Mouse (Mus musculus) bone marrow, adult 2 months (tissue): ENCODE data around the gene I0C0044D17Rik. TPM values are rescaled to one million over a fixed set of nuclear protein-coding genes. Genes with fewer than 3 reads are reported as not detected.

ENCODE experiments used
- H3K27ac ChIP-seq: fragments of 200-500 bp; 2 replicates; pipeline ENCODE4 v1.5.1; 2012; ENCODE audit warnings: low read depth, mild to moderate bottlenecking, control low read depth, inconsistent platforms, low read length; ENCODE audit not compliant: control insufficient read depth, poor library complexity, insufficient read depth
- H3K4me1 ChIP-seq: fragments of 200-500 bp; 2 replicates; pipeline ENCODE4 v1.6.1; 2011; ENCODE audit warnings: low read length; ENCODE audit not compliant: control insufficient read depth, insufficient read depth
- H3K4me3 ChIP-seq: fragments of 200-500 bp; replicated peaks from 2 replicates; pipeline ENCODE3; 2011; ENCODE audit warnings: mild to moderate bottlenecking, low read depth, low read length, control low read depth; ENCODE audit not compliant: control insufficient read depth
- CTCF ChIP-seq: fragments of 200-500 bp; IDR thresholded peaks from 2 replicates; pipeline ENCODE4 v1.5.1; 2011; ENCODE audit warnings: low read length, control low read depth; ENCODE audit not compliant: control insufficient read depth, insufficient read depth
- POLR2A ChIP-seq: fragments of 200-500 bp; IDR thresholded peaks from 2 replicates; pipeline ENCODE4 v1.6.1; 2011; ENCODE audit warnings: low read depth, mild to moderate bottlenecking, control low read depth, low read length, borderline replicate concordance; ENCODE audit not compliant: control insufficient read depth
- WGBS: fragments of 180-500 bp; shearing (Covaris S2); methylation state at CpG from one replicate; pipeline ENCODE4 v1.1.7; 2018; 5-methylcytosine and 5-hydroxymethylcytosine counted together
- polyA plus RNA-seq: library from polyadenylated mRNA; stranded (reverse); fragments of >200 nt; gene quantifications from 2 replicates; pipeline ENCODE4 v1.2.4, GENCODE M21; 2011; ENCODE audit warnings: low replicate concordance; ENCODE audit not compliant: missing spikeins, insufficient read depth, insufficient read length

The I0C0044D17Rik gene
- polyA plus RNA-seq, 1 experiment = not detected

- Histone ChIP-seq H3K27ac (no peak overlapping the region), H3K4me1 (no peaks in the 10 kb centered on the region), H3K4me3 (no peak overlapping the region)
- TF ChIP-seq POLR2A = no peak
- no peak for TF ChIP-seq CTCF
- WGBS = 85% methylated on average over 16 of the region's 16 CpGs
These were observed 14.3 kb upstream of the I0C0044D17Rik start for GRCm38 (mm10) chr4:98837715-98838505.

DNA sequence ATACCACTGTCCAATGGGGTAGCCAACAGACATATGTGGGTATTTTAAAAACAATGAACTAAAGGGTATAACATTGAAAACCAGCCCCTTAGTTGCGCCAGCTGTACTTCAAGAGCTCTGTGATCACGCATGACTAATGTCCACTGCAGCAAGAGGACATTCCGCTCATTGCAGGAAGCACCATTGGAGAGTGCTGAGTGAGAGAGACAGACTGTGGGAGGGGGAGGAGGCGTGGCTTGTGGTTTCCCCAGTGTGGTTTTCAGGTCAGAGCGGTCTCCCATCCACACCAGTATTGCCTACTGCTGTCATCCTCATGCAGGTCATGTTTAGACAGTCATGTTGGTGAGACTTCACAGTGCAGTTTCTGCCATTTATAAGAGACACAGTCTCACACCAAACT is 12.9 kb upstream of the I0C0044D17Rik start:
- 19% methylated on average over 5 of the region's 5 CpGs for WGBS
- no peak overlapping the region for H3K27ac ChIP-seq
- no peak overlapping the region for H3K4me3 ChIP-seq
- no peaks in the 10 kb centered on the region for H3K4me1 ChIP-seq
- TF ChIP-seq CTCF = no peak
- TF ChIP-seq POLR2A = no peak

- no peaks in the 10 kb centered on the region for H3K4me1 ChIP-seq
- no peak overlapping the region for H3K27ac ChIP-seq
- 81% methylated on average over 4 of the region's 4 CpGs for WGBS
- TF ChIP-seq CTCF = no peak
- TF ChIP-seq POLR2A = no peak
- H3K4me3 ChIP-seq = no peak overlapping the region
These were observed 11.1 kb upstream of the I0C0044D17Rik start for GRCm38 (mm10) chr4:98834782-98835181.

DNA sequence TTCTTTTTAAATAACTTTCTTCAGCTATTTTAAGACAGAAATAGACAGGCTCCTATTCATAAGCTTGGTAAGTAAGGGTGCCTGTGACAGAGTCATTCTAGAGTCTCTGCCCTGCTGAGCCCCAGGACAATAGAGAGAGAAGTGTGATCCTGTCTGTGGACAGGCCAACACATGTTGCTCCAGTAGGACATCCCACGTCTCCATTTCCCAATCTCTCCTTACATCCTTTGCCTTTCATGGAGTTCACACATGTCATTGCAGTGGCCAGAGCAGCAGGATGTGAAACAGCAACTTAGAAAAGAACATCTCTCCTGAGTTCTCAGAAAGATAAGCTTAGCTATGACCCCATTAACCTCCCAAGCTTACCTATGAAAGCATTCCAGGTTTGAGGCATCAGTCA is 8.1 kb upstream of the I0C0044D17Rik start:
- 65% methylated on average over 1 of the region's 1 CpGs for WGBS
- no peak overlapping the region for H3K27ac ChIP-seq

GRCm38 (mm10) chr4:98826701-98827100 is 3.1 kb upstream of the I0C0044D17Rik start:
- TF ChIP-seq CTCF (no peak), POLR2A (no peak)
- Histone ChIP-seq H3K4me1 (no peaks in the 10 kb centered on the region; the same call in 1 of the 2 replicates), H3K27ac (no peak overlapping the region), H3K4me3 (no peak overlapping the region)
- WGBS = 63% methylated on average over 3 of the region's 3 CpGs

More for the DNA sequence above, 8.1 kb upstream of the I0C0044D17Rik start:
- TF ChIP-seq CTCF (no peak), POLR2A (no peak)
- Histone ChIP-seq H3K4me1 (no peaks in the 10 kb centered on the region), H3K4me3 (no peak overlapping the region)

GRCm38 (mm10) chr4:98823047-98823446 is 593 bp downstream of the I0C0044D17Rik start:
- Histone ChIP-seq H3K27ac (no peak overlapping the region), H3K4me3 (no peak overlapping the region), H3K4me1 (no peaks in the 10 kb centered on the region; the same call in 1 of the 2 replicates)
- TF ChIP-seq CTCF = no peak
- TF ChIP-seq POLR2A = no peak
- 78% methylated on average over 3 of the region's 3 CpGs for WGBS

GRCm38 (mm10) chr4:98822478-98822877 is 1.2 kb downstream of the I0C0044D17Rik start:
- H3K4me1 ChIP-seq = no peaks in the 10 kb centered on the region; the same call in 1 of the 2 replicates
- no peak overlapping the region for H3K4me3 ChIP-seq
- 59% methylated on average over 3 of the region's 3 CpGs for WGBS
- no peak for TF ChIP-seq CTCF
- TF ChIP-seq POLR2A = no peak
- H3K27ac ChIP-seq = no peak overlapping the region

DNA sequence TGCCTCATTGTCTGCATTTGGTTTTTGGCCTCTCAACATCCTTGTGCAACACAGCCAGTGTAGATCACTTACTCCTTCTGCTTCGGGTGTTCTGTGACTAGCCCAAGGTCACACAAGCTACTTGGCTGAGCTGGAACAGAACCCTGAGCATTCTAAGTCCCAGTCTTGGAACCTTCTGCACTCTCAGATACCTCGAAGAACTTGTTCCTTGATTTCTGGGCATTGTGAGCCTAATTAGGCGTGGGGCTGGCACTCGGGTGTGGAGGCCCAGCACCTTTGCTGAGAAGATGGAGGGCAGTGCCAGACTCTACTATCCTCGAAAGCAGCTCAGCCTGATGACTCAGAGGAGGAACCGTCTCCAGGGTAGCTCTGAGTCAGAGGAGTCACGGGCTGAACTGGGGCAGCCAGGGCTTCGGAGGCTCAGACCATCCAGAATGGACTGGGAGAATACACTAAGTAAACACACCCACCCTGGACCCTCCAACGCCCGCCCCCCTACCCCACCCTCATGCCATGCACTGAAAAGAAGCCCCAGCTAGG is 4.4 kb downstream of the I0C0044D17Rik start:
- 54% methylated on average over 10 of the region's 10 CpGs for WGBS
- no peak overlapping the region for H3K4me3 ChIP-seq
- no peak overlapping the region for H3K27ac ChIP-seq
- no peak for TF ChIP-seq POLR2A
- no peak for TF ChIP-seq CTCF
- H3K4me1 ChIP-seq = no peaks in the 10 kb centered on the region; the same call in 1 of the 2 replicates
